Mouse (Mus musculus): Measurements from ENCODE around the gene Ykt6.

GRCm38 (mm10) chr11:5913256-5913655 lies 42.2 kb upstream of the Ykt6 start:
- TF ChIP-seq CTCF (IDR thresholded peaks at IDR 0.05; ENCODE audit: extremely low read depth, insufficient read length, insufficient replicate concordance, low read depth, low read length) (no peak), POLR2A (IDR thresholded peaks at IDR 0.05; ENCODE audit: low read depth, low read length) (no peak)
